Mouse (Mus musculus): ENCODE results near the gene Pde4c.

- TF ChIP-seq CTCF (IDR thresholded peaks at IDR 0.05; ENCODE audit: borderline replicate concordance, control insufficient read depth, extremely low read depth, insufficient read depth, low read length, poor library complexity) (no peak), POLR2A (IDR thresholded peaks at IDR 0.05; ENCODE audit: control insufficient read depth, extremely low read depth, insufficient read depth, low read length, poor library complexity) (no peak)
Measured at GRCm38 (mm10) chr8:70721601-70722000, 1.9 kb upstream of the Pde4c start.
